Mouse (Mus musculus): ENCODE results near the gene Itpr3. TPM values are rescaled to one million over a fixed set of nuclear protein-coding genes. Genes with fewer than 3 reads are reported as not detected.

Itpr3 gene
- total and polyA plus RNA-seq, 2 experiments, result 1.0 to 1.5 TPM

- DNase-seq (ENCODE audit: extremely low read depth, low read depth, low spot score), result no peak
- no peak for TF ChIP-seq CTCF (IDR thresholded peaks at IDR 0.05; ENCODE audit: low read depth, low read length)
- no peak for TF ChIP-seq POLR2A (IDR thresholded peaks at IDR 0.05; ENCODE audit: extremely low read depth, insufficient read depth, low read length)
- no peak overlapping the region for H3K4me3 ChIP-seq (ENCODE audit: insufficient read depth, low read depth, low read length)
- H3K4me1 ChIP-seq (ENCODE audit: control insufficient read depth, insufficient read depth, low read length), result peaks cover 2% of the 10 kb centered on the region; the same call in 1 of the 2 replicates
- H3K27me3 ChIP-seq (ENCODE audit: control insufficient read depth, insufficient read depth, low read length), result no peaks in the 10 kb centered on the region
- WGBS, result 90% methylated on average over 14 of the region's 14 CpGs
- no peak overlapping the region for H3K27ac ChIP-seq (replicated peaks; ENCODE audit: insufficient read depth, low read depth, low read length)
- 0 out of 2 replicates have a peak, but pooled peaks cover 2% of the 10 kb centered on the region for H3K79me2 ChIP-seq (ENCODE audit: control insufficient read depth, insufficient read depth, low read length)
- H3K9ac ChIP-seq (ENCODE audit: low read depth, low read length), result no peak overlapping the region
- H3K36me3 ChIP-seq (ENCODE audit: control insufficient read depth, insufficient read depth, low read length), result 0 out of 2 replicates have a peak, but pooled peaks cover 2% of the 10 kb centered on the region
These were observed 27.7 kb upstream of the Itpr3 start for GRCm38 (mm10) chr17:27029431-27029830.

- 97% methylated on average over 4 of the region's 4 CpGs for WGBS
- Histone ChIP-seq H3K36me3 (ENCODE audit: control insufficient read depth, insufficient read depth, low read length) (no peaks in the 10 kb centered on the region), H3K4me1 (ENCODE audit: control insufficient read depth, insufficient read depth, low read length) (peaks cover 2% of the 10 kb centered on the region; the same call in 1 of the 2 replicates), H3K4me3 (ENCODE audit: insufficient read depth, low read depth, low read length) (no peak overlapping the region), H3K27me3 (ENCODE audit: control insufficient read depth, insufficient read depth, low read length) (no peaks in the 10 kb centered on the region), H3K79me2 (ENCODE audit: control insufficient read depth, insufficient read depth, low read length) (0 out of 2 replicates have a peak, but pooled peaks cover 2% of the 10 kb centered on the region), H3K9ac (ENCODE audit: low read depth, low read length) (no peak overlapping the region), H3K27ac (replicated peaks; ENCODE audit: insufficient read depth, low read depth, low read length) (no peak overlapping the region)
- DNase-seq (ENCODE audit: extremely low read depth, low read depth, low spot score), result no peak
- TF ChIP-seq CTCF (IDR thresholded peaks at IDR 0.05; ENCODE audit: low read depth, low read length), result no peak
These were observed 26.2 kb upstream of the Itpr3 start for GRCm38 (mm10) chr17:27030896-27031295.

- Histone ChIP-seq H3K27ac (replicated peaks; ENCODE audit: insufficient read depth, low read depth, low read length) (no peak overlapping the region), H3K36me3 (ENCODE audit: control insufficient read depth, insufficient read depth, low read length) (no peaks in the 10 kb centered on the region), H3K4me1 (ENCODE audit: control insufficient read depth, insufficient read depth, low read length) (peaks cover 2% of the 10 kb centered on the region; the same call in 1 of the 2 replicates), H3K79me2 (ENCODE audit: control insufficient read depth, insufficient read depth, low read length) (no peaks in the 10 kb centered on the region), H3K4me3 (ENCODE audit: insufficient read depth, low read depth, low read length) (no peak overlapping the region), H3K9ac (ENCODE audit: low read depth, low read length) (no peak overlapping the region), H3K27me3 (ENCODE audit: control insufficient read depth, insufficient read depth, low read length) (no peaks in the 10 kb centered on the region)
- 42% methylated on average over 7 of the region's 7 CpGs for whole genome bisulfite sequencing
- DNase-seq (ENCODE audit: extremely low read depth, low read depth, low spot score), result no peak
- TF ChIP-seq CTCF (IDR thresholded peaks at IDR 0.05; ENCODE audit: low read depth, low read length), result no peak
- TF ChIP-seq POLR2A (IDR thresholded peaks at IDR 0.05; ENCODE audit: extremely low read depth, insufficient read depth, low read length), result no peak
These were observed 24.8 kb upstream of the Itpr3 start for GRCm38 (mm10) chr17:27032328-27032727.

- TF ChIP-seq POLR2A (IDR thresholded peaks at IDR 0.05; ENCODE audit: extremely low read depth, insufficient read depth, low read length) (no peak), CTCF (IDR thresholded peaks at IDR 0.05; ENCODE audit: low read depth, low read length) (peak; percentile 91)
- Histone ChIP-seq H3K9ac (ENCODE audit: low read depth, low read length) (no peak overlapping the region), H3K4me3 (ENCODE audit: insufficient read depth, low read depth, low read length) (no peak overlapping the region), H3K4me1 (ENCODE audit: control insufficient read depth, insufficient read depth, low read length) (peaks cover 2% of the 10 kb centered on the region; the same call in 1 of the 2 replicates), H3K79me2 (ENCODE audit: control insufficient read depth, insufficient read depth, low read length) (no peaks in the 10 kb centered on the region), H3K27me3 (ENCODE audit: control insufficient read depth, insufficient read depth, low read length) (no peaks in the 10 kb centered on the region), H3K27ac (replicated peaks; ENCODE audit: insufficient read depth, low read depth, low read length) (no peak overlapping the region), H3K36me3 (ENCODE audit: control insufficient read depth, insufficient read depth, low read length) (no peaks in the 10 kb centered on the region)
- peak; percentile 50 for DNase-seq (ENCODE audit: extremely low read depth, low read depth, low spot score)
- 2% methylated on average over 14 of the region's 14 CpGs for WGBS
These were observed 24.2 kb upstream of the Itpr3 start for GRCm38 (mm10) chr17:27032869-27033268.

- Histone ChIP-seq H3K27me3 (ENCODE audit: control insufficient read depth, insufficient read depth, low read length) (no peaks in the 10 kb centered on the region), H3K4me3 (ENCODE audit: insufficient read depth, low read depth, low read length) (no peak overlapping the region), H3K36me3 (ENCODE audit: control insufficient read depth, insufficient read depth, low read length) (no peaks in the 10 kb centered on the region), H3K4me1 (ENCODE audit: control insufficient read depth, insufficient read depth, low read length) (peaks cover 2% of the 10 kb centered on the region; the same call in 1 of the 2 replicates), H3K27ac (replicated peaks; ENCODE audit: insufficient read depth, low read depth, low read length) (no peak overlapping the region), H3K9ac (ENCODE audit: low read depth, low read length) (no peak overlapping the region), H3K79me2 (ENCODE audit: control insufficient read depth, insufficient read depth, low read length) (no peaks in the 10 kb centered on the region)
- TF ChIP-seq CTCF (IDR thresholded peaks at IDR 0.05; ENCODE audit: low read depth, low read length), result no peak
- TF ChIP-seq POLR2A (IDR thresholded peaks at IDR 0.05; ENCODE audit: extremely low read depth, insufficient read depth, low read length), result no peak
- WGBS, result 77% methylated on average over 7 of the region's 7 CpGs
- DNase-seq (ENCODE audit: extremely low read depth, low read depth, low spot score), result no peak
These were observed 20.6 kb upstream of the Itpr3 start for GRCm38 (mm10) chr17:27036465-27036864.

- no peak for TF ChIP-seq CTCF (IDR thresholded peaks at IDR 0.05; ENCODE audit: low read depth, low read length)
- TF ChIP-seq POLR2A (IDR thresholded peaks at IDR 0.05; ENCODE audit: extremely low read depth, insufficient read depth, low read length), result no peak
- peak overlapping the region; percentile 35 for H3K4me3 ChIP-seq (ENCODE audit: insufficient read depth, low read depth, low read length)
- no peaks in the 10 kb centered on the region for H3K27me3 ChIP-seq (ENCODE audit: control insufficient read depth, insufficient read depth, low read length)
- no peak for DNase-seq (ENCODE audit: extremely low read depth, low read depth, low spot score)
- WGBS, result 65% methylated on average over 18 of the region's 18 CpGs
- H3K79me2 ChIP-seq (ENCODE audit: control insufficient read depth, insufficient read depth, low read length), result no peaks in the 10 kb centered on the region
- H3K27ac ChIP-seq (replicated peaks; ENCODE audit: insufficient read depth, low read depth, low read length), result no peak overlapping the region
- no peaks in the 10 kb centered on the region for H3K36me3 ChIP-seq (ENCODE audit: control insufficient read depth, insufficient read depth, low read length)
- H3K4me1 ChIP-seq (ENCODE audit: control insufficient read depth, insufficient read depth, low read length), result no peaks in the 10 kb centered on the region
- H3K9ac ChIP-seq (ENCODE audit: low read depth, low read length), result no peak overlapping the region
These were observed 18.6 kb upstream of the Itpr3 start for GRCm38 (mm10) chr17:27038335-27039050.
